Mouse (Mus musculus): Measurements from ENCODE around the gene Celsr3. TPM values are rescaled to one million over a fixed set of nuclear protein-coding genes. Genes with fewer than 3 reads are reported as not detected.

The Celsr3 gene
- polyA plus RNA-seq (2015; fragmentation: Nextera tagmentation; extraction: Ambion mirVana) = 5.2 and 8.2 TPM in 2 replicates

GRCm38 (mm10) chr9:108825820-108826699 is at the start of gene Celsr3:
TSS of gene Celsr3 (plus strand) at chr9:108826320.

GRCm38 (mm10) chr9:108783548-108784463 is 42.3 kb upstream of the Celsr3 start, which contains the start of gene Ip6k2:
TSS of gene Ip6k2 (plus strand) at chr9:108783796.

GRCm38 (mm10) chr9:108808163-108808665 is 17.9 kb upstream of the Celsr3 start, which contains the start of gene Nckipsd:
TSS of gene Nckipsd (plus strand) at chr9:108808368.

GRCm38 (mm10) chr9:108852976-108853375 is 26.9 kb downstream of the Celsr3 start, which contains the start of gene Slc26a6:
TSS of gene Slc26a6 (plus strand) at chr9:108853283.

Small RNAs within 50 kb of the gene (microRNA-seq; reads per million reads assigned to microRNA genes)
- gene Gm23156 = not detected

Other genes with a start within 250 kb of the Celsr3 start
- 215 and 248 TPM in 2 replicates for gene Wdr6, start 247.6 kb upstream of the Celsr3 start, polyA plus RNA-seq (2015; fragmentation: Nextera tagmentation; extraction: Ambion mirVana)
- 48.8 and 51.4 TPM in 2 replicates for gene P4htm, start 228.7 kb upstream of the Celsr3 start, polyA plus RNA-seq (2015; fragmentation: Nextera tagmentation; extraction: Ambion mirVana)
- 29.1 and 32.9 TPM in 2 replicates for gene Arih2, start 176.9 kb upstream of the Celsr3 start, polyA plus RNA-seq (2015; fragmentation: Nextera tagmentation; extraction: Ambion mirVana)
- gene Slc25a20, start 164.2 kb upstream of the Celsr3 start, polyA plus RNA-seq (2015; fragmentation: Nextera tagmentation; extraction: Ambion mirVana) = 46.2 and 46.9 TPM in 2 replicates
- gene Prkar2a, start 137.0 kb upstream of the Celsr3 start, polyA plus RNA-seq (2015; fragmentation: Nextera tagmentation; extraction: Ambion mirVana) = 45.1 and 46.4 TPM in 2 replicates
- 153 and 186 TPM in 2 replicates for gene Ip6k2, start 42.5 kb upstream of the Celsr3 start, polyA plus RNA-seq (2015; fragmentation: Nextera tagmentation; extraction: Ambion mirVana)
- gene Nckipsd, start 18.0 kb upstream of the Celsr3 start, polyA plus RNA-seq (2015; fragmentation: Nextera tagmentation; extraction: Ambion mirVana) = 29.3 and 29.7 TPM in 2 replicates
- gene Slc26a6, start 27.0 kb downstream of the Celsr3 start, polyA plus RNA-seq (2015; fragmentation: Nextera tagmentation; extraction: Ambion mirVana) = 25.2 and 32.2 TPM in 2 replicates
- gene Tmem89, start 88.3 kb downstream of the Celsr3 start, polyA plus RNA-seq (2015; fragmentation: Nextera tagmentation; extraction: Ambion mirVana) = not detected in 2 replicates
- gene Uqcrc1, start 110.3 kb downstream of the Celsr3 start, polyA plus RNA-seq (2015; fragmentation: Nextera tagmentation; extraction: Ambion mirVana) = 610 and 634 TPM in 2 replicates
- gene Col7a1, start 127.3 kb downstream of the Celsr3 start, polyA plus RNA-seq (2015; fragmentation: Nextera tagmentation; extraction: Ambion mirVana) = 1.9 and 2.4 TPM in 2 replicates
- gene Ucn2, start 159.7 kb downstream of the Celsr3 start, polyA plus RNA-seq (2015; fragmentation: Nextera tagmentation; extraction: Ambion mirVana) = 0.13 TPM in 1 of 2 replicates, not detected in the other
- gene Pfkfb4, start 165.5 kb downstream of the Celsr3 start, polyA plus RNA-seq (2015; fragmentation: Nextera tagmentation; extraction: Ambion mirVana) = 16.8 and 21.5 TPM in 2 replicates
- 84.2 and 85.5 TPM in 2 replicates for gene Shisa5, start 212.2 kb downstream of the Celsr3 start, polyA plus RNA-seq (2015; fragmentation: Nextera tagmentation; extraction: Ambion mirVana)
- 15.9 and 21.4 TPM in 2 replicates for gene Trex1, start 233.4 kb downstream of the Celsr3 start, polyA plus RNA-seq (2015; fragmentation: Nextera tagmentation; extraction: Ambion mirVana)
- gene Atrip, start 247.8 kb downstream of the Celsr3 start, polyA plus RNA-seq (2015; fragmentation: Nextera tagmentation; extraction: Ambion mirVana) = 26.0 and 28.4 TPM in 2 replicates

Measured in neural tube, postnatal 0 days (tissue).